Mouse (Mus musculus) intestine, embryonic 14.5 days (tissue): Measurements from ENCODE around the gene Gbe1. TPM values are rescaled to one million over a fixed set of nuclear protein-coding genes. Genes with fewer than 3 reads are reported as not detected.

Source experiments
- ATAC-seq: fragments of 200-750 bp; cut with Nextera tagmentation; replicated peaks from 2 replicates; pipeline ENCODE4 v1.8.0; 2017; ENCODE audit warnings: low read depth, moderate number of reproducible peaks, moderate TSS enrichment, moderate library complexity; ENCODE audit not compliant: low FRiP score, low TSS enrichment
- DNase-seq: peaks from one replicate; pipeline ENCODE4 v3.0.0-alpha.2; 2018; ENCODE audit warnings: low spot score
- H3K27ac ChIP-seq: fragments of 300-500 bp; sonication (generic); 2 replicates; pipeline ENCODE4 v1.5.1; 2014; ENCODE audit warnings: low read depth, mild to moderate bottlenecking, control low read depth
- H3K27me3 ChIP-seq: fragments of 300-500 bp; sonication (generic); replicated peaks from 2 replicates; pipeline ENCODE4 v1.6.1; 2014; ENCODE audit warnings: low read length, control low read depth; ENCODE audit not compliant: control insufficient read depth, insufficient read depth
- H3K36me3 ChIP-seq: fragments of 300-500 bp; sonication (generic); 2 replicates; pipeline ENCODE4 v1.6.1; 2014; ENCODE audit warnings: low read length, control low read depth; ENCODE audit not compliant: control insufficient read depth, insufficient read depth
- H3K4me1 ChIP-seq: fragments of 300-500 bp; sonication (generic); replicated peaks from 2 replicates; pipeline ENCODE4 v1.6.1; 2014; ENCODE audit warnings: low read length, control low read depth, mixed read lengths; ENCODE audit not compliant: control insufficient read depth, insufficient read depth
- H3K4me2 ChIP-seq: fragments of 300-500 bp; sonication (generic); 2 replicates; pipeline ENCODE4 v1.6.1; 2014; ENCODE audit warnings: low read length
- H3K4me3 ChIP-seq: fragments of 300-500 bp; sonication (generic); 2 replicates; pipeline ENCODE4 v1.5.1; 2014; ENCODE audit warnings: low read depth, low read length, control low read depth, mixed read lengths
- H3K9ac ChIP-seq: fragments of 300-500 bp; sonication (generic); 2 replicates; pipeline ENCODE4 v1.6.1; 2014; ENCODE audit warnings: mild to moderate bottlenecking, low read length
- H3K9me3 ChIP-seq: fragments of 300-500 bp; sonication (generic); 2 replicates; pipeline ENCODE4 v1.6.1; 2016; ENCODE audit warnings: low read length, control low read depth; ENCODE audit not compliant: control insufficient read depth
- WGBS: fragments of 180-500 bp; shearing (Covaris S2); extraction: QIAGEN DNeasy Blood & Tissue Kit; methylation state at CpG from one replicate; pipeline ENCODE4 v1.1.7; 2014; 5-methylcytosine and 5-hydroxymethylcytosine counted together
- polyA plus RNA-seq: library from polyadenylated mRNA; unstranded; fragments of >200 nt; fragmentation: Nextera tagmentation; extraction: Ambion mirVana; gene quantifications from 2 replicates; pipeline ENCODE4 v1.2.1, GENCODE M21; 2014

The Gbe1 gene
- polyA plus RNA-seq, 1 experiment from 2014 or later: 22.9 TPM

DNA sequence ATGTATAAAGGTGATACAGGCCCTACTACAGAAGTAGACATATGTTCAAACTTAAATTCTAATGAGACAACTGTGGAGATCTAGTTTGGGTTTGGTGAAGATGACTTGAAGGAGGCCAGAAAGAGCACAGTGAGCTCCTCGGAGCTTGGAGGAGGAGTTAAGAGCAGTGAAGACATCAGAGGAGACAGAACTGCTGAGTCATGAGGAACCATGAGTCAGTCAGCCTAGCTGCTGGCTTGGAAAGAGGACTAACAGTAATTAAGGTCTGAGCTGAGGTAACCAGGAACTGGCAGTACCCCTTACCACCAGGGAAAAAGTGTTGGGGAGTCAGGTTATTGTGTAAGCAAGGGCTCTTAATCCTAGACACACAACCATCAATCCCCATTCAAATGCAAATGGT is 192.7 kb downstream of the Gbe1 start:
- H3K4me1 ChIP-seq: no peaks in the 10 kb centered on the region
- H3K36me3 ChIP-seq: no peaks in the 10 kb centered on the region
- DNase-seq (no peak), ATAC-seq (no peak)
- H3K27me3 ChIP-seq: no peaks in the 10 kb centered on the region
- H3K4me3 ChIP-seq: no peak overlapping the region
- H3K27ac ChIP-seq: no peak overlapping the region
- 87% methylated on average over 1 of the region's 1 CpGs for WGBS
- H3K9me3 ChIP-seq: no peaks in the 10 kb centered on the region
- no peak overlapping the region for H3K4me2 ChIP-seq
- H3K9ac ChIP-seq: no peak overlapping the region

DNA sequence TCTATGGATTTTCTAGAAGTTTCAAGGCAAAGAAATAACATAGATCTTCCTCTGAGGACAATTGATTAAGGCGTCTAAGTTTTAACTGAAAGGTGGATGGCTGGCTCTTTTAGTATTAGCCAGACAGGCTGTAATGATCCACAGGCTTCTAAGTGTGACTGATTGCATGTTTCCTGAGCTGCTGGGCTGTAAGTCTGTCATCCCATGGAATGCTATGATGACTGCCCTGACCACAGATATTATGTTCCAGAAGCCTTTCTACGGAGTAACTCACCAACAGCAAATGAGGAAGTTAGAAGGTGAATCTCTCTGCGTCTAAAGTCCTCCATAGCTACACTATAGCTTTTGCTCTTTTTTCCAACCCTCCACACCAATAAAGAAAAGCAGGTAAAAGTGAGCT is 197.2 kb downstream of the Gbe1 start:
- no peak for ATAC-seq
- H3K27ac ChIP-seq: no peak overlapping the region

DNA sequence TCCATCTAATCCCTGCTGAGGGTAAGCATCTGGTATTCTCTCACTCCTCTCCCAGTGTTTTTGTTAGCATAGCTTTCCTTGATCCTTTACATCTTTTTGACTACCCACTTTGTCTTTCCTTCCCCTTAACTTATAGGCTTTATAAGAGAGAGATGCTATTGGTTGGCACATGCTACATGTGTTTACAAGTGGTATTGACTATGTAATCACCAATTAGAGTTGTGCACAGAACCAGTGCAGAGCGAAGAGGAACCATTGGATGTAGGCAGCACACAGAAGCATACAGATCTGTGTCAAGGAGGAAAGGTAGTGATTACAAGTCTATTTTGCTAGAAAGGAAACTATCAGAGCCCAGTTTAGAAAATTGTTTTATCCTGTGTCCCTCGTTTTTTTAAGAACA is 209.1 kb downstream of the Gbe1 start:
- H3K27me3 ChIP-seq: no peaks in the 10 kb centered on the region
- no peaks in the 10 kb centered on the region for H3K9me3 ChIP-seq
- H3K4me2 ChIP-seq: no peak overlapping the region
- no peak for ATAC-seq
- no peak overlapping the region for H3K27ac ChIP-seq
- DNase-seq: no peak
- H3K4me3 ChIP-seq: no peak overlapping the region
- 90% methylated on average over 2 of the region's 2 CpGs for WGBS
- H3K4me1 ChIP-seq: no peaks in the 10 kb centered on the region
- no peaks in the 10 kb centered on the region for H3K36me3 ChIP-seq
- no peak overlapping the region for H3K9ac ChIP-seq

More for the DNA sequence above, 197.2 kb downstream of the Gbe1 start:
- Histone ChIP-seq H3K9me3 (no peaks in the 10 kb centered on the region), H3K4me3 (no peak overlapping the region), H3K9ac (no peak overlapping the region), H3K36me3 (no peaks in the 10 kb centered on the region), H3K4me1 (no peaks in the 10 kb centered on the region), H3K27me3 (no peaks in the 10 kb centered on the region), H3K4me2 (no peak overlapping the region)
- no peak for DNase-seq
- 71% methylated on average over 3 of the region's 3 CpGs for WGBS

DNA sequence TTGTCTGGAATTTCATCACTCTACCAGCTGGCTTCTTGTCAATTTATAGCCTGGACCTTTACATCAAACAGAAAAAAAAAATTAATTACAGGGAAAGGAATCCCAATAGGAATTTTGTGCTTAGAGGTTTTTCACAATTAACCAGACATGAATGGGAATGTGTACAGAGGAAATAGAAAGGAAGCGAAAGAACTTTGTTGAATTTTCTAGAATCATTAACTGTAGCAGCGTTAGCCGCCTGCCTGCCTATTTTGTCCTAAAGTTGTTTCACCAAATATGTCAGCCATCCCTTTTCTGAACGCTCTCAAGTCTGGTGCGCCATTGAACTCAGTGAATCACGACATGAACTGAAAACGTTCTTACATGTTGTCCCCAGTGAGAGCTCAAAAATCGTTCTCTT is 209.8 kb downstream of the Gbe1 start:
- 92% methylated on average over 8 of the region's 8 CpGs for WGBS
- H3K36me3 ChIP-seq: no peaks in the 10 kb centered on the region
- no peaks in the 10 kb centered on the region for H3K27me3 ChIP-seq
- H3K9ac ChIP-seq: no peak overlapping the region
- no peak for DNase-seq
- no peak overlapping the region for H3K4me2 ChIP-seq
- H3K9me3 ChIP-seq: no peaks in the 10 kb centered on the region
- ATAC-seq: no peak
- H3K4me3 ChIP-seq: no peak overlapping the region
- no peaks in the 10 kb centered on the region for H3K4me1 ChIP-seq
- H3K27ac ChIP-seq: no peak overlapping the region

DNA sequence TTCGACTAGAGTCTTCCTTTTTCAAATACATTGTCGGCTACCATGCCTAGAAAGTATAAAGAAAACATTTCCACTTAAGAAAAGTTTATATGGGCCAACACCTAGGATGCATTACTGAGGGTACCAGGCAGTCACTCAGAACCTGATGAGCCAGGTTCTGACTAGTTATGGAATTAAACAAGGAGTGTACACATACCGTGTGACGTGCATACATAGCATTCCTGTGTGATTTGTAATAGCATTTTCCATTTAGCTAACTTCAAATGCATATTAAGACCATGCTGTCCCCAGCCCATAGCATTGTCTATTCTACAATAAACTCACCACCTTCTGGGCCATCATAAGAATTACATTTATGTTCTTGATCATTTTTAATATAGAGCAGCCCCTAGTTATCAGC is 210.5 kb downstream of the Gbe1 start:
- 85% methylated on average over 4 of the region's 4 CpGs for WGBS
- Histone ChIP-seq H3K4me3 (no peak overlapping the region), H3K9ac (no peak overlapping the region), H3K4me2 (no peak overlapping the region), H3K9me3 (no peaks in the 10 kb centered on the region), H3K27me3 (no peaks in the 10 kb centered on the region), H3K27ac (no peak overlapping the region), H3K36me3 (no peaks in the 10 kb centered on the region), H3K4me1 (no peaks in the 10 kb centered on the region)
- ATAC-seq (no peak), DNase-seq (no peak)

DNA sequence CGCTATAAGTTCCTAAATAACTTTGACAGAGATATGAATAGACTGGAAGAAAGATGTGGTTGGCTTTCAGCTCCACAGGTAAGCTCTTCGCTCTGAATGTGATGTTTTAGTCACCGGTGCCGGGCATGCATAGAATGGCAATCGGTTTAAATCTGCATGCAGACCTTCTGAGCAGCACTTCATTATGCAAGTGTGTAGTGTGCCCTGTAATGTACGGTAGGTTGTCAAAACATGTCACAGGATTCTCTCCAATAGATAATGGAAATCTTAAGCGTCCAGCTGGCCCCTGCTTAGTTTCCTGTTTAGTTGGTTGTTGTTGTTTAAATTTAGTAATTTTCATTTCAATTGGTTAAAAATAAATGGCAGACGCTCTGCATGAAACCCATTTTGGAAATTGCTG is 213.5 kb downstream of the Gbe1 start:
- Histone ChIP-seq H3K36me3 (no peaks in the 10 kb centered on the region), H3K27ac (no peak overlapping the region), H3K27me3 (no peaks in the 10 kb centered on the region), H3K4me1 (no peaks in the 10 kb centered on the region), H3K4me2 (no peak overlapping the region), H3K9me3 (no peaks in the 10 kb centered on the region), H3K4me3 (no peak overlapping the region), H3K9ac (no peak overlapping the region)
- ATAC-seq: no peak
- DNase-seq: no peak
- WGBS: 91% methylated on average over 8 of the region's 8 CpGs

DNA sequence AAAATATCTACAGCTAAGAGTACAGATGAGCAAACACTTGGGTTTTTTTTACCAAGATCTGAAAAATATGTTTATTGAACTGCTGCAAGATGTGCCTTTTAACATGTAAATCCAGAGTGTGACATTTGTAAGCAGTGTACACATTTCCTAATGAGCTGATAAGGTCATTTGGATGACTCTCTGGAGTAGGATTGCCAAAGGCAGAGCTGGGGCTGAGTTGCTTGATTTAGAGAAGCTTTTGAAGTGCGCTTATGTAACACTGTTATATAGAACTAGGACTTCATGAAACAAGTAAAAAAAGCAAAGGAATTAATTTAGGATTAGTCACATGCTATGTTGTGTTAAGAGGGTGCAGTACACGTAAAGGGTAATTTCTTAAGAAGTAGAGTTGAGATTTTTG is 221.5 kb downstream of the Gbe1 start:
- Histone ChIP-seq H3K27me3 (no peaks in the 10 kb centered on the region), H3K9me3 (no peaks in the 10 kb centered on the region), H3K4me2 (no peak overlapping the region), H3K36me3 (no peaks in the 10 kb centered on the region), H3K4me1 (no peaks in the 10 kb centered on the region), H3K4me3 (no peak overlapping the region), H3K9ac (no peak overlapping the region), H3K27ac (no peak overlapping the region)
- DNase-seq (no peak), ATAC-seq (no peak)
- 89% methylated on average over 2 of the region's 2 CpGs for WGBS

DNA sequence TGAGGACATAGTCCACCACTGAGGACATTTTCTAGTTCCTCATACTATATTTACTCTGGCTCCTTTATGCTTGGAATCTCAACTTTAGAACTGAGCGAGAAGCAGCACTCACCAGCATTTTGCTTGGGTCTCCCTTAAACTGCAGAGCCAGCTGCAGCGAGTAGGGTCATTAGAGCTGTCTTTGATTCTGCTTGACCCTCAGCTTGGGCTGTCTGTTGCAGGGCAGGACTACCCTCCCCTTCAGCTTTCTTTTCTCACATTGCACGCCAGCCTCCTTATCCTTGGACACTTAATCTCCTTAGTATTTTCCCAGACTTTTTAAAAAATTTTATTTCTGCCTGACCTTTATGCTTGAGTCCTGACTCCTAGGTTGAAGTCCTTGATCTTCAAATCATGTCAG is 237.1 kb downstream of the Gbe1 start:
- no peaks in the 10 kb centered on the region for H3K36me3 ChIP-seq
- no peak overlapping the region for H3K4me3 ChIP-seq
- WGBS: 55% methylated on average over 3 of the region's 3 CpGs
- no peak for DNase-seq
- ATAC-seq: no peak
- H3K27ac ChIP-seq: no peak overlapping the region
- H3K4me1 ChIP-seq: no peaks in the 10 kb centered on the region
- no peaks in the 10 kb centered on the region for H3K9me3 ChIP-seq
- no peaks in the 10 kb centered on the region for H3K27me3 ChIP-seq
- H3K4me2 ChIP-seq: no peak overlapping the region
- H3K9ac ChIP-seq: no peak overlapping the region

DNA sequence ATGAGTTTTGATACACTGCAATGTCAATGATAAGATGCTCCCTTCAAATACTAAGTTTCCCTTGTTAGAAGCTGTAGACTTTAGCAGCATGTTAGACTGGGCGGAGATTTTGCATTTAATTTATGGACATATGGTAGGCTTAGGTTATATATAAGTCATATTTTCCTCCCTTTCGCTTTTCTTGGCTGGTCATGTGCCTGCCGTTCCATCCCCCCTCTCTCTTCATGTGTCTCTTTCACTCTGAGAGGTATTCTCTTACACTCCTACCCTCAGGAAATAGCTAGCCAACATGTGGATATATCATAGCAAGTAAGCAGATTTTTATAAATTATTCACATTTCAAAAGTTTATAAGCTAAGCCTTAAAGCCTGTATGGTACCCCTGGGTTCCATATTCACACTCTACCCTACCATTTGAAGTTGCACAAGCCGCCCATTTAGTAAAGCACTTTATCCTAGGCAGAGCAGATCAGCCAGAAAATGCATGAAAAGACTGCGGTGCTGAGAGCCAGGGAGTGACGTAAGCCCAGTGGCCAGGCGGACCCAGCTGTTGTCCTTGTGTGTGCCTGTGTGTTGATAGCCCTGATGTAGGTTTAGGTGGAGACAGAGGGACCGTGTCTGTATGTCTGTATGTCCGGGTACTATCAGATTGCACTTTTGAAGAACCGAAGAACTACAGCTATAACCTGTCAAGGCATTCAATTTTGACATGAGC is 248.0 kb downstream of the Gbe1 start:
- 83% methylated on average over 10 of the region's 10 CpGs for WGBS
- no peak overlapping the region for H3K27ac ChIP-seq
- ATAC-seq (no peak), DNase-seq (no peak)
- H3K36me3 ChIP-seq: no peaks in the 10 kb centered on the region
- no peak overlapping the region for H3K4me2 ChIP-seq
- no peak overlapping the region for H3K4me3 ChIP-seq
- no peak overlapping the region for H3K9ac ChIP-seq
- no peaks in the 10 kb centered on the region for H3K27me3 ChIP-seq
- no peaks in the 10 kb centered on the region for H3K4me1 ChIP-seq
- no peaks in the 10 kb centered on the region for H3K9me3 ChIP-seq
